Mouse (Mus musculus) midbrain, embryonic 14.5 days (tissue): Measurements from ENCODE around the gene Pofut2. TPM values are rescaled to one million over a fixed set of nuclear protein-coding genes. Genes with fewer than 3 reads are reported as not detected.

Experiments
- ATAC-seq: fragments of 200-750 bp; cut with Nextera tagmentation; 2 replicates; pipeline ENCODE4 v1.8.0; 2017; ENCODE audit warnings: moderate number of reproducible peaks, moderate library complexity; ENCODE audit not compliant: low FRiP score, low TSS enrichment
- DNase-seq: peaks from one replicate; pipeline ENCODE4 v3.0.0-alpha.2; 2015
- H3K27ac ChIP-seq: fragments of 300-500 bp; sonication (generic); replicated peaks from 2 replicates; pipeline ENCODE4 v1.5.1; 2014; ENCODE audit warnings: mild to moderate bottlenecking, low read depth, low read length, moderate library complexity
- H3K27me3 ChIP-seq: fragments of 300-500 bp; sonication (generic); 2 replicates; pipeline ENCODE4 v1.6.1; 2014; ENCODE audit warnings: low read length, control low read depth, mixed read lengths; ENCODE audit not compliant: control insufficient read depth, insufficient read depth
- H3K36me3 ChIP-seq: fragments of 300-500 bp; sonication (generic); 2 replicates; pipeline ENCODE4 v1.6.1; 2014; ENCODE audit warnings: low read length, control low read depth; ENCODE audit not compliant: control insufficient read depth, insufficient read depth
- H3K4me1 ChIP-seq: fragments of 300-500 bp; sonication (generic); 2 replicates; pipeline ENCODE4 v1.6.1; 2014; ENCODE audit warnings: mild to moderate bottlenecking, antibody characterized with exemption, low read length, control low read depth; ENCODE audit not compliant: control insufficient read depth, insufficient read depth
- H3K4me2 ChIP-seq: fragments of 300-500 bp; sonication (generic); 2 replicates; pipeline ENCODE4 v1.6.1; 2014; ENCODE audit warnings: mild to moderate bottlenecking, low read length, moderate library complexity
- H3K4me3 ChIP-seq: fragments of 300-500 bp; sonication (generic); replicated peaks from 2 replicates; pipeline ENCODE4 v1.5.1; 2014; ENCODE audit warnings: low read depth, low read length
- H3K9ac ChIP-seq: fragments of 300-500 bp; sonication (generic); replicated peaks from 2 replicates; pipeline ENCODE4 v1.6.1; 2014; ENCODE audit warnings: mild to moderate bottlenecking, low read length, moderate library complexity
- H3K9me3 ChIP-seq: fragments of 300-500 bp; sonication (generic); 2 replicates; pipeline ENCODE4 v1.6.1; 2016; ENCODE audit warnings: low read length, control low read depth, mixed read lengths; ENCODE audit not compliant: control insufficient read depth
- WGBS: fragments of 180-500 bp; shearing (Covaris S2); extraction: QIAGEN DNeasy Blood & Tissue Kit; methylation state at CpG from one replicate; pipeline ENCODE4 v1.1.7; 2014; 5-methylcytosine and 5-hydroxymethylcytosine counted together
- polyA plus RNA-seq: library from polyadenylated mRNA; unstranded; fragments of >200 nt; fragmentation: Nextera tagmentation; extraction: Ambion mirVana; gene quantifications from 2 replicates; pipeline ENCODE4 v1.2.1, GENCODE M21; 2014

Pofut2 gene
- polyA plus RNA-seq, 1 experiment from 2014 or later = 52.0 TPM

DNA sequence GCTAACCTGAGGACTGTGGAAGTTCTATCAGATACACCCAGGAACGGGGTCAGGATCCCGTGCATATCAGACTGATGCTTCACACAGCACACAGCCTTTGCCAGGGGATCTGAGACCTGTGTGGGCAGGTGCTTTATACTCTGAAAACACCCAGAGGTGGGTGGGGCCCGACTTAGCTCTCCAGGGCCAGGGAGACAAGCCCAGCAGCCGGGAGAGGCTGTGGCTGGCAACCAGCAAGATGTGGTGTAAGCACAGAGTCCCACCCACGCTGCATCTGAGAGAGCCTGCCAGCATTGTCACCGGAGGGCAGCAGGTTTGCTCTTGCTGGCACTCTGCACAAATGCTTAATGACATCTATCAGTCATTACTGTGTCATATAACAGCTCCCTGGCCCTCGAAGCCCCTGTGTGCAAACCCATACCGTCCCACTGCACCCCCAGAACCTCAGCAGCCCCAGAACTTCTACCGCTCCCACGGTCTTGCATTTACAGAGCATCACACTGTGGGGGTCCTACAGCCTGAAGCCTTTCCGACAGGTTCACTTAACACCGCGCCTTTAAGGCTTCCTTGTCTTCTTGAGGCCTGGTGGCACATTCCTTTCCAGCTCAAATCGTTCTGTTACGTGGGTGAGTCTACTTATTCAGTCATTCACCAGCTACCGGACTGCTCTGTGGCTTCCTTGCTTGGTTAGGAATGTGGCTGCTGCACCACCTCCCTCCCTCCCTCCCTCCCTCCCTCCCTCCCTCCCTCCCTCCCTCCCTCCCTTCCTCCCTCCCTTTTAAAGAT is 21.0 kb upstream of the Pofut2 start:
- no peak overlapping the region for H3K9ac ChIP-seq
- no peaks in the 10 kb centered on the region for H3K4me1 ChIP-seq
- H3K36me3 ChIP-seq = no peaks in the 10 kb centered on the region
- H3K27ac ChIP-seq = no peak overlapping the region
- WGBS = 77% methylated on average over 16 of the region's 16 CpGs
- H3K4me3 ChIP-seq = no peak overlapping the region
- ATAC-seq = no peak
- H3K9me3 ChIP-seq = no peaks in the 10 kb centered on the region
- DNase-seq = no peak
- no peaks in the 10 kb centered on the region for H3K27me3 ChIP-seq
- no peak overlapping the region for H3K4me2 ChIP-seq

GRCm38 (mm10) chr10:77240764-77241163 is 18.3 kb upstream of the Pofut2 start:
- no peak overlapping the region for H3K4me2 ChIP-seq
- H3K27me3 ChIP-seq = no peaks in the 10 kb centered on the region
- no peaks in the 10 kb centered on the region for H3K4me1 ChIP-seq
- H3K9me3 ChIP-seq = no peaks in the 10 kb centered on the region
- H3K36me3 ChIP-seq = no peaks in the 10 kb centered on the region
- ATAC-seq (no peak), DNase-seq (no peak)
- 92% methylated on average over 8 of the region's 8 CpGs for WGBS
- H3K27ac ChIP-seq = no peak overlapping the region
- H3K9ac ChIP-seq = no peak overlapping the region
- no peak overlapping the region for H3K4me3 ChIP-seq

DNA sequence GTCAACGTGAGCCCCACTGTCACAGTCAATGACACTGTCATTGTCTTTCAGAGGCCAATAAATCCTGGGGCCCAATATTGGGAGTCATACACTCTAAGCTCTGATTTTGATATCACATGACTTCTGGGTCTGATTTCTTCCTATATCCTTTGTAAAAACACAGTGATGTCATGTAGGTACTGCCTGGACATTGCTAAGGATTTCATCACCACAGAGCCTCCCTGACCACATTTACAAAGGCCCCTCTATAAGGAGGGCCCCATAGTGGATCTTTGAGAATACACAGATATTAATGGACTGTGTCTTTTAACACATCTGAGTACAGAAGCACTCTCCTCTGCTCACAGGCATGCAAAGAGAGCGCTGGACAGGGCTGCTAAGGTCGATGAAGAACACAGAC is 16.6 kb upstream of the Pofut2 start:
- WGBS = 88% methylated on average over 3 of the region's 3 CpGs
- H3K27ac ChIP-seq = no peak overlapping the region
- no peak overlapping the region for H3K9ac ChIP-seq
- no peaks in the 10 kb centered on the region for H3K27me3 ChIP-seq
- DNase-seq = no peak
- H3K36me3 ChIP-seq = no peaks in the 10 kb centered on the region
- no peak overlapping the region for H3K4me3 ChIP-seq
- no peak overlapping the region for H3K4me2 ChIP-seq
- ATAC-seq = no peak
- H3K9me3 ChIP-seq = no peaks in the 10 kb centered on the region
- no peaks in the 10 kb centered on the region for H3K4me1 ChIP-seq

GRCm38 (mm10) chr10:77242871-77243270 is 16.1 kb upstream of the Pofut2 start:
- DNase-seq (no peak), ATAC-seq (no peak)
- H3K4me3 ChIP-seq = no peak overlapping the region
- 89% methylated on average over 14 of the region's 14 CpGs for WGBS
- no peaks in the 10 kb centered on the region for H3K4me1 ChIP-seq
- H3K27ac ChIP-seq = no peak overlapping the region
- no peaks in the 10 kb centered on the region for H3K27me3 ChIP-seq
- no peak overlapping the region for H3K9ac ChIP-seq
- H3K4me2 ChIP-seq = no peak overlapping the region
- no peaks in the 10 kb centered on the region for H3K9me3 ChIP-seq
- no peaks in the 10 kb centered on the region for H3K36me3 ChIP-seq

- no peak overlapping the region for H3K9ac ChIP-seq
- no peaks in the 10 kb centered on the region for H3K9me3 ChIP-seq
- no peaks in the 10 kb centered on the region for H3K36me3 ChIP-seq
- WGBS = 76% methylated on average over 11 of the region's 11 CpGs
- ATAC-seq (no peak), DNase-seq (no peak)
- no peak overlapping the region for H3K4me3 ChIP-seq
- H3K4me1 ChIP-seq = no peaks in the 10 kb centered on the region
- H3K27ac ChIP-seq = no peak overlapping the region
- H3K27me3 ChIP-seq = no peaks in the 10 kb centered on the region
- no peak overlapping the region for H3K4me2 ChIP-seq
Observed at GRCm38 (mm10) chr10:77243572-77244161, 15.4 kb upstream of the Pofut2 start.

DNA sequence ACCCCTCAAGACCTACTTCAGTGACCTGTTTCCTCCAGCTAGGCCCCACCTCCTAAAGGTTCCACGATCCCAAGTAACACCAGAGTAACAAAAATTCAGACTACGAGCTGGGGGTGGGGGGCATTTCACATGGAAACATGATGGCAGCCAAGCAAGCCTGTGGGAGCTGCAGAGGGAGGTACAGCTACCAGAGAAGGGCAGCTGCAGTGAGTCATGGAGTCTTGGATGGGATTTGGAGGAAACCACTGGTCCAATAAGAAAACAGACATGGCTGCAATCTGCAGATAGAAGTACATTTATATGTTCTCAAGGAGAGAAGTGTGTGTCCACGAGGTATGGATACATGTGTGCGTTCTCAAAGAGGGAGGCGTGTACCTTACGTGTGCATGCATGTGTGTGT is 14.2 kb upstream of the Pofut2 start:
- ATAC-seq = no peak
- H3K4me2 ChIP-seq = no peak overlapping the region
- 89% methylated on average over 6 of the region's 6 CpGs for whole genome bisulfite sequencing

GRCm38 (mm10) chr10:77247048-77247447 is 12.0 kb upstream of the Pofut2 start:
- H3K27ac ChIP-seq = no peak overlapping the region
- DNase-seq = no peak
- H3K27me3 ChIP-seq = no peaks in the 10 kb centered on the region
- H3K9ac ChIP-seq = no peak overlapping the region
- no peaks in the 10 kb centered on the region for H3K9me3 ChIP-seq
- no peak overlapping the region for H3K4me2 ChIP-seq
- H3K36me3 ChIP-seq = no peaks in the 10 kb centered on the region
- no peak overlapping the region for H3K4me3 ChIP-seq
- ATAC-seq = no peak
- 90% methylated on average over 5 of the region's 5 CpGs for WGBS
- H3K4me1 ChIP-seq = no peaks in the 10 kb centered on the region

More for the DNA sequence above, 14.2 kb upstream of the Pofut2 start:
- Histone ChIP-seq H3K4me3 (no peak overlapping the region), H3K4me1 (no peaks in the 10 kb centered on the region), H3K9me3 (no peaks in the 10 kb centered on the region), H3K9ac (no peak overlapping the region), H3K27ac (no peak overlapping the region), H3K36me3 (no peaks in the 10 kb centered on the region), H3K27me3 (no peaks in the 10 kb centered on the region)
- no peak for DNase-seq

DNA sequence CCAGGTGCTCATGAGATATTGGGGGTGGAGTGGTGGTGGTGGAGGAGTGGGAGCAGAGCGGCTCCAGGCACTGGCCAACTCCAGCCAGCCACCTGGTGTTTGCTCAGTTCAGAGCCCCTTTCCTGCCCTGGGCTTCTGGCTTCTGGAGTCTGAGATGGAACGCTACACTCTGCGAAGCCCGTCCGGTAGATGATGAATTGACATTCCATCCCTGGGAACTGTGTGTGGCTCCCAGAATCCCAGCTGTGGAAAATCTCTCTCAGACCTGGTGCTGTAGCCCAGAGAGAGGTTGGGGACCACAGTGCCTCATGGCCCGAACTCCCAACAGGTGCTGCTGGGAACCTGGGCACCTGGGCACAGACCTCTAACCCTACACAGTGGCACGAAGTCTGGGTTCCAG is 11.3 kb upstream of the Pofut2 start:
- Histone ChIP-seq H3K4me1 (no peaks in the 10 kb centered on the region), H3K36me3 (no peaks in the 10 kb centered on the region), H3K4me3 (no peak overlapping the region), H3K9ac (no peak overlapping the region), H3K27ac (no peak overlapping the region), H3K9me3 (no peaks in the 10 kb centered on the region), H3K4me2 (no peak overlapping the region), H3K27me3 (no peaks in the 10 kb centered on the region)
- 90% methylated on average over 7 of the region's 7 CpGs for WGBS
- no peak for DNase-seq
- no peak for ATAC-seq

- H3K4me1 ChIP-seq = no peaks in the 10 kb centered on the region
- H3K27me3 ChIP-seq = no peaks in the 10 kb centered on the region
- H3K4me2 ChIP-seq = no peak overlapping the region
- ATAC-seq = no peak
- H3K36me3 ChIP-seq = no peaks in the 10 kb centered on the region
- H3K27ac ChIP-seq = no peak overlapping the region
- 0 out of 2 replicates have a peak overlapping the region, but pooled peaks have one; percentile 12 for H3K9ac ChIP-seq
- WGBS = 67% methylated on average over 18 of the region's 18 CpGs
- no peaks in the 10 kb centered on the region for H3K9me3 ChIP-seq
- peak; percentile 22 for DNase-seq
- no peak overlapping the region for H3K4me3 ChIP-seq
Observed at GRCm38 (mm10) chr10:77251223-77251783, 7.7 kb upstream of the Pofut2 start.
